Mouse (Mus musculus): ENCODE results near the gene Rgs21. TPM values are rescaled to one million over a fixed set of nuclear protein-coding genes. Genes with fewer than 3 reads are reported as not detected.

Gene Rgs21
- polyA plus RNA-seq, 1 experiment from 2014 or later: not detected

GRCm38 (mm10) chr1:144517878-144518426 lies 49.5 kb downstream of the Rgs21 start:
- Histone ChIP-seq H3K4me2 (no peak overlapping the region), H3K36me3 (ENCODE audit: control insufficient read depth, insufficient read depth, low read length) (no peaks in the 10 kb centered on the region), H3K4me3 (ENCODE audit: low read depth, low read length) (no peak overlapping the region), H3K9ac (ENCODE audit: low read depth, low read length) (no peak overlapping the region), H3K27me3 (ENCODE audit: control insufficient read depth, insufficient read depth, low read length) (no peaks in the 10 kb centered on the region), H3K9me3 (replicated peaks; ENCODE audit: control insufficient read depth, low read length) (no peaks in the 10 kb centered on the region), H3K27ac (ENCODE audit: low read depth, low read length) (no peak overlapping the region), H3K4me1 (ENCODE audit: control insufficient read depth, insufficient read depth, low read length) (no peaks in the 10 kb centered on the region)
- ATAC-seq (replicated peaks; ENCODE audit: insufficient number of reproducible peaks, low FRiP score, low TSS enrichment): no peak
- 64% methylated on average over 5 of the region's 5 CpGs for WGBS (ENCODE audit: insufficient replicate concordance)

- no peak for ATAC-seq (replicated peaks; ENCODE audit: insufficient number of reproducible peaks, low FRiP score, low TSS enrichment)
- 47% methylated on average over 1 of the region's 1 CpGs for WGBS (ENCODE audit: insufficient replicate concordance)
- H3K9me3 ChIP-seq (replicated peaks; ENCODE audit: control insufficient read depth, low read length): no peaks in the 10 kb centered on the region
Measured at GRCm38 (mm10) chr1:144502241-144502640, 65.2 kb downstream of the Rgs21 start.

GRCm38 (mm10) chr1:144500423-144500822 lies 67.0 kb downstream of the Rgs21 start:
- H3K4me1 ChIP-seq (ENCODE audit: control insufficient read depth, insufficient read depth, low read length): 0 out of 2 replicates have a peak, but pooled peaks cover 4% of the 10 kb centered on the region
- no peak overlapping the region for H3K27ac ChIP-seq (ENCODE audit: low read depth, low read length)
- H3K4me2 ChIP-seq: no peak overlapping the region
- H3K36me3 ChIP-seq (ENCODE audit: control insufficient read depth, insufficient read depth, low read length): no peaks in the 10 kb centered on the region
- WGBS (ENCODE audit: insufficient replicate concordance): 77% methylated on average over 4 of the region's 4 CpGs
- no peak overlapping the region for H3K4me3 ChIP-seq (ENCODE audit: low read depth, low read length)
- H3K9me3 ChIP-seq (replicated peaks; ENCODE audit: control insufficient read depth, low read length): no peaks in the 10 kb centered on the region
- H3K9ac ChIP-seq (ENCODE audit: low read depth, low read length): no peak overlapping the region
- no peaks in the 10 kb centered on the region for H3K27me3 ChIP-seq (ENCODE audit: control insufficient read depth, insufficient read depth, low read length)
- ATAC-seq (replicated peaks; ENCODE audit: insufficient number of reproducible peaks, low FRiP score, low TSS enrichment): no peak

More at GRCm38 (mm10) chr1:144502241-144502640, 65.2 kb downstream of the Rgs21 start:
- H3K36me3 ChIP-seq (ENCODE audit: control insufficient read depth, insufficient read depth, low read length): no peaks in the 10 kb centered on the region
- no peak overlapping the region for H3K27ac ChIP-seq (ENCODE audit: low read depth, low read length)
- no peak overlapping the region for H3K4me2 ChIP-seq
- H3K4me3 ChIP-seq (ENCODE audit: low read depth, low read length): no peak overlapping the region
- H3K4me1 ChIP-seq (ENCODE audit: control insufficient read depth, insufficient read depth, low read length): 0 out of 2 replicates have a peak, but pooled peaks cover 4% of the 10 kb centered on the region
- no peaks in the 10 kb centered on the region for H3K27me3 ChIP-seq (ENCODE audit: control insufficient read depth, insufficient read depth, low read length)
- no peak overlapping the region for H3K9ac ChIP-seq (ENCODE audit: low read depth, low read length)

- ATAC-seq (replicated peaks; ENCODE audit: insufficient number of reproducible peaks, low FRiP score, low TSS enrichment): no peak
- Histone ChIP-seq H3K27ac (ENCODE audit: low read depth, low read length) (no peak overlapping the region), H3K9me3 (replicated peaks; ENCODE audit: control insufficient read depth, low read length) (no peaks in the 10 kb centered on the region), H3K27me3 (ENCODE audit: control insufficient read depth, insufficient read depth, low read length) (no peaks in the 10 kb centered on the region), H3K9ac (ENCODE audit: low read depth, low read length) (no peak overlapping the region), H3K4me2 (no peak overlapping the region), H3K36me3 (ENCODE audit: control insufficient read depth, insufficient read depth, low read length) (no peaks in the 10 kb centered on the region), H3K4me3 (ENCODE audit: low read depth, low read length) (no peak overlapping the region), H3K4me1 (ENCODE audit: control insufficient read depth, insufficient read depth, low read length) (0 out of 2 replicates have a peak, but pooled peaks cover 4% of the 10 kb centered on the region)
- 73% methylated on average over 1 of the region's 1 CpGs for WGBS (ENCODE audit: insufficient replicate concordance)
Measured at GRCm38 (mm10) chr1:144499719-144500118, 67.7 kb downstream of the Rgs21 start.

GRCm38 (mm10) chr1:144498725-144499124 lies 68.7 kb downstream of the Rgs21 start:
- H3K4me2 ChIP-seq: no peak overlapping the region
- 0 out of 2 replicates have a peak, but pooled peaks cover 4% of the 10 kb centered on the region for H3K4me1 ChIP-seq (ENCODE audit: control insufficient read depth, insufficient read depth, low read length)
- H3K9ac ChIP-seq (ENCODE audit: low read depth, low read length): no peak overlapping the region
- H3K4me3 ChIP-seq (ENCODE audit: low read depth, low read length): no peak overlapping the region
- no peaks in the 10 kb centered on the region for H3K9me3 ChIP-seq (replicated peaks; ENCODE audit: control insufficient read depth, low read length)
- H3K27me3 ChIP-seq (ENCODE audit: control insufficient read depth, insufficient read depth, low read length): no peaks in the 10 kb centered on the region
- no peak for ATAC-seq (replicated peaks; ENCODE audit: insufficient number of reproducible peaks, low FRiP score, low TSS enrichment)
- H3K27ac ChIP-seq (ENCODE audit: low read depth, low read length): no peak overlapping the region
- no peaks in the 10 kb centered on the region for H3K36me3 ChIP-seq (ENCODE audit: control insufficient read depth, insufficient read depth, low read length)

- ATAC-seq (replicated peaks; ENCODE audit: insufficient number of reproducible peaks, low FRiP score, low TSS enrichment): no peak
- no peaks in the 10 kb centered on the region for H3K36me3 ChIP-seq (ENCODE audit: control insufficient read depth, insufficient read depth, low read length)
- WGBS (ENCODE audit: insufficient replicate concordance): 56% methylated on average over 3 of the region's 3 CpGs
- no peak overlapping the region for H3K9ac ChIP-seq (ENCODE audit: low read depth, low read length)
- no peak overlapping the region for H3K4me2 ChIP-seq
- 0 out of 2 replicates have a peak, but pooled peaks cover 4% of the 10 kb centered on the region for H3K4me1 ChIP-seq (ENCODE audit: control insufficient read depth, insufficient read depth, low read length)
- no peaks in the 10 kb centered on the region for H3K27me3 ChIP-seq (ENCODE audit: control insufficient read depth, insufficient read depth, low read length)
- no peaks in the 10 kb centered on the region for H3K9me3 ChIP-seq (replicated peaks; ENCODE audit: control insufficient read depth, low read length)
- no peak overlapping the region for H3K4me3 ChIP-seq (ENCODE audit: low read depth, low read length)
- no peak overlapping the region for H3K27ac ChIP-seq (ENCODE audit: low read depth, low read length)
Measured at GRCm38 (mm10) chr1:144498051-144498450, 69.4 kb downstream of the Rgs21 start.

GRCm38 (mm10) chr1:144493336-144493735 lies 74.1 kb downstream of the Rgs21 start:
- Histone ChIP-seq H3K9ac (ENCODE audit: low read depth, low read length) (no peak overlapping the region), H3K27me3 (ENCODE audit: control insufficient read depth, insufficient read depth, low read length) (no peaks in the 10 kb centered on the region), H3K36me3 (ENCODE audit: control insufficient read depth, insufficient read depth, low read length) (no peaks in the 10 kb centered on the region), H3K4me2 (no peak overlapping the region), H3K4me3 (ENCODE audit: low read depth, low read length) (no peak overlapping the region), H3K9me3 (replicated peaks; ENCODE audit: control insufficient read depth, low read length) (no peaks in the 10 kb centered on the region), H3K4me1 (ENCODE audit: control insufficient read depth, insufficient read depth, low read length) (no peaks in the 10 kb centered on the region), H3K27ac (ENCODE audit: low read depth, low read length) (no peak overlapping the region)
- no peak for ATAC-seq (replicated peaks; ENCODE audit: insufficient number of reproducible peaks, low FRiP score, low TSS enrichment)
- WGBS (ENCODE audit: insufficient replicate concordance): 70% methylated on average over 1 of the region's 1 CpGs

GRCm38 (mm10) chr1:144488223-144488835 lies 79.1 kb downstream of the Rgs21 start:
- no peak overlapping the region for H3K27ac ChIP-seq (ENCODE audit: low read depth, low read length)
- H3K9ac ChIP-seq (ENCODE audit: low read depth, low read length): no peak overlapping the region
- no peaks in the 10 kb centered on the region for H3K9me3 ChIP-seq (replicated peaks; ENCODE audit: control insufficient read depth, low read length)
- H3K4me3 ChIP-seq (ENCODE audit: low read depth, low read length): no peak overlapping the region
- no peaks in the 10 kb centered on the region for H3K36me3 ChIP-seq (ENCODE audit: control insufficient read depth, insufficient read depth, low read length)
- 76% methylated on average over 5 of the region's 5 CpGs for WGBS (ENCODE audit: insufficient replicate concordance)
- no peak overlapping the region for H3K4me2 ChIP-seq
- no peaks in the 10 kb centered on the region for H3K4me1 ChIP-seq (ENCODE audit: control insufficient read depth, insufficient read depth, low read length)
- ATAC-seq (replicated peaks; ENCODE audit: insufficient number of reproducible peaks, low FRiP score, low TSS enrichment): no peak
- no peaks in the 10 kb centered on the region for H3K27me3 ChIP-seq (ENCODE audit: control insufficient read depth, insufficient read depth, low read length)

All from heart, embryonic 11.5 days (tissue).